Mouse (Mus musculus): Measurements from ENCODE around the gene Acot7.
A peak's percentile ranks its signal among the peaks of the same experiment; 100 is the strongest.

Gene Acot7

GRCm38 (mm10) chr4:152303172-152303571 lies 125.2 kb downstream of the Acot7 start:
- peak; percentile 63 to 89 for DNase-seq

- DNase-seq, result no peak
Measured at GRCm38 (mm10) chr4:152304685-152305084, 126.8 kb downstream of the Acot7 start.

DNA sequence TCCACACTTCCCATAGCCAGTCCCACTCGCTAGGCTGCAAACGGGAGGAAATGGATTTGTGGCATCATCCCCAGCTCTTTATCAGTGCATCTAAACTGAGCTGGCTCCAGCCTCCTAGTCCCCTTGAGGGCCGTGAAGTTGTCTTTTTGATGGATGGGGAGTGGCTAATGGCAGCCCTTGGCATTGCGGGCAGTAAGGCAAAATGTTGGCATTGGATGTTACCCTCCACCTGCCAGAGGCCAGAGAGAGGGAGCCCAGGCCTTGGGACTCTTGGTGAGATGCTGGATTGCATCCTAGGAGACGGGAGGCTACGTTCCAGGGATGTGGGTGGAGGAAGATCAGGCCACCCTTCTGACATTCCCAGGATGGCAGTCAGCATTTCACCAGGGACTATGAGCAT lies 128.1 kb downstream of the Acot7 start:
- no peak for DNase-seq

DNA sequence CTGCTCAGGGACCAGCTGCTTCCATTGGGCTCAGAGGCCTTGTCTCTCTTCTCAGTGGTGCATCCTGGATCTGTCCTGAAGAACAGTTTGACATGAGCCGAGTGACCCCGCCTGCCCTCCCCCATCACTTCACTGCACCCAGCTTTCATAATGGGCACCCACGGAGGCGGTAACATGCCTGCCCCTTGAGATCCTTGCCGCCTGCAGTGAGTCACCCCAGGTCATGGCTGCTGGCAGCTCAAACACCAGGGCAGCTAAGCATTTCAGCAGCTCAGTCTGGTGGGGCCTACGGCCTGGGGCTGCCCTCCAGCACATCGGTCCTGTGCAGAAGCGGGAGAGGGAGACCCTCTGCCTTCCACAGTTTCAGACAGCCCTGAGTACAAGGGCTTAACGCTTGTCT lies 129.6 kb downstream of the Acot7 start:
- no peak for DNase-seq

- DNase-seq, result no peak
Measured at GRCm38 (mm10) chr4:152312186-152312585, 134.3 kb downstream of the Acot7 start.

DNA sequence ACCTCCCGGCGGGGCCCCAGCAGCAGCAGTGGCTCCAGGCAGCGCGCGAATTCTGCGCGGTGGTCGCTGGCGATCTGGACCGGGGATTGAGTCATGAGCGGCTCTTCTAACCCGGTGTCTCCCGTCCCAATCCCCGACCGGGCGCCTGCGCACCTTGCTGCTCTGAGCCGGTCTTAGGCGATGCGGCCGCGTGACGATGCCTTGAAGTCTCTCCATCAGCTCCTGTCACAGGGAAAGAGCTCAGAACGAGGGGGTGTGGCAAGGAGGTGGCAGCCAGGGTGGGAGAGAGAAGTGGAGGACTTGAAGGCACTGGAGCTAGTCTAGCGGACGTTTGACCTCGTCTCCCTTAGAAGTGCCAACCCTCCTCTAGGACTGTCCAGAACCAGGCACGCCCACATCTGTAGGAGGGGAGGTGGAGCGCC lies 135.3 kb downstream of the Acot7 start:
- DNase-seq, result no peak

DNA sequence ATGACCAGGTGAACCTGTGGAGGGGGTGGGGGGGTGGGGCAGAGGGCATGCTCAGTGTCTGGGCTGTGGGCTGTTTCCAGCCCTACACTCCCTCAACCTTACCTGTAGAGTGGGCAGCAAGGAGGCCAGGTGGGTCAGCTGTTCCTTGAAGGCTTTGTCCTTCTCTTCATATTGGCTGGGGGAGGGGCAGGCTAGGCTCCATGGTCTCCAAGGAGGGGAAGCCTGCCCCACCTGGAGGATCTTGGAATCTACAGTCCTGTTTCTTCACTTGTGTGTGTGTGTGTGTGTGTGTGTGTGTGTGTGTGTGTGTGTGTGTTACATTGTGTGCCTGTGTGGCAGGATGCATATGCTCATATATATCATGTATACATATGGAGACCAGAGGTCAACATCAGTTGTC lies 136.0 kb downstream of the Acot7 start:
- peak; percentile 61 to 64 for DNase-seq

DNA sequence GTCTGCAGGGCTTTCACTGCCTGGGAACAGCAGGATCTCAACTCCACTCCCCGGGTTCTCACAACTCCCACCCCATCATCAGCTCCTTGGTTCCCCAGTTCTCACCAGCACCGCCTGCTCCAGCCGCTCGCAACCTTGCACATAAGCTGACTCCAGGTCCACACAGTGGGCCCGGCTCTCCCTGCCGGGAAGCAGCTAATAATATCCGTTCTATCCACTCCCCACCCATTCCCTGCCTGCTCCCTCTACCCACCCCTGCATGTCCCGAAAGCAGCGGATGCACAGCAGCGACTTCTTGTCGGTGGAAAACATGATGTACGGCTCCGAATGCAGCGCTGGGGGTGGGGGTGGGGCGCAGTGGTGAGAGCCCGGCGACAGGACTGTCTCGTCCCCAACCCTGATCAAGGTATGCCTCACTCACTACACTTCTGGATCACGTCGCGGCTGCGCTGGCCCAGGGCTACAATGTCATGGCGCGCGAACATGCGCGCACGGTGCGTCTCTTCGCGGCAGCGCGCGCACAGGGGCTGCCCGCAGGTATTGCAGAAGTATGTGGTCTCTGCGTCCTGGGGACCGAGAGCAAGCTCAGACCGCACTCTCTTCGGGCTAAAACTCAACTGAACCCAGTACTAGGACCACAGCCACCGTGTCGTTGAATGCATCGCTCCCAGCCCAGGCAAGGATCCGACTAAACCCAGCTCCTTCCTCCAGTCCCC lies 137.7 kb downstream of the Acot7 start:
- no peak for DNase-seq

DNA sequence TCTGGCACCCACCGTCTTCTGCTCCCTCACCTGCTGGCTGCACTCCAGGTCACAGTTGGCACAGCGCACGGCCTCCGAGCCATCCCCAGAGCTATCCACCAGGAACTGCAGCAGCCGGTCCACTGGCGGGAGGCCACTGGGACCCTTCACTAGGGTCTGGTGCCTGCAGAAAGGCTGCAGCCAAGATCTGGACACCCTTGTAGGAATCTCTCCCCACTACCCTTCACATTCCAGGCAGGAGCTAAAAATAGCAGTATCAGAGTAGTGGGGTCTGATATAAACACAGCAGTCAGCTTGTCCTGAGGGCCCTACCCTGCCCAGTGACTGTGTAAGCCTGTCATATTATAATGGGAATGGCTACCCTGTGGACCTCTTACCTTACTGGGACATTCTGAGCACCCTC lies 139.7 kb downstream of the Acot7 start:
- no peak for DNase-seq

DNA sequence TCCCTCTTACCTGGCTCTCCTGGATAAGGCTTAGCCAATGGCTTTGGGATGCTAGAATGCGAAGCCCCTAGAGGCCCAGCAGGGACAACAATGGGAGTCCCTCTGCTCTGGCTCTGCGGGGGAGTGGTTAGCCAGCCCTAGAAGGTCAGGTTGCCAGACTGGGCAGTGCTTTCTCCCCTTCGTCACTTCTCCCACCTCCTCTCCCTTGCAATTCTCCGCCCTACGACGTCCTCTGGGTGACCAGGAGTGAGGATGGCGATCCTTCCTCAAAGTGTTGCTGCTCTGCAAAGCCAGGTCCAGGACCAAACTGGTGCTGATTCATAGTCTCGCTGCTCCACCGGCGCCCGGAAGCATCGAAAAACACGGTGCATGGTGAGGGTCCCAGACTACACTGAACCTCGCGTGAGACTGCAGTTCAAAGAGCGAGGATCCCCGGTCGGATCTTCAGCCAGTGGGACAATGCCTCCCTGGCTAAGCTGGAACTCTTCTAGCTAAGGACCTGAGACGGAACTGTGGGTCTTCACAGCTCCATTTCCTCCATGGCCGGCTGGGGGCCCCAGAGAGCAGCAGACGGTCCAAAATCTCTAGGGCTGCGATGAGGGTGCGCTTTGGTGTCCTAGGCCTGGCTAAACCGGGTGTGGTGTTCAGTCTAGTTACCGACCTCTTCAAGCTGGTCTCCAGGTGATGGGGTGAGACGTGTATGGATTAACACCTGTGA lies 140.7 kb downstream of the Acot7 start, which contains the start of gene Rnf207:
Rnf207 (minus strand) TSS at position 477 of the 718 bp plus-strand sequence.
- peak; percentile 68 to 73 for DNase-seq

Data from kidney, postnatal 25 days (tissue).